Mouse (Mus musculus) midbrain, embryonic 16.5 days (tissue): ENCODE data around the gene Tmigd3. TPM values are rescaled to one million over a fixed set of nuclear protein-coding genes. Genes with fewer than 3 reads are reported as not detected.

Source experiments
- ATAC-seq: fragments of 200-750 bp; cut with Nextera tagmentation; 2 replicates; pipeline ENCODE4 v1.8.0; 2017; ENCODE audit warnings: moderate TSS enrichment
- H3K27ac ChIP-seq: fragments of 300-500 bp; sonication (generic); 2 replicates; pipeline ENCODE4 v1.5.1; 2014; ENCODE audit warnings: mild to moderate bottlenecking, low read length, mixed read lengths
- H3K27me3 ChIP-seq: fragments of 300-500 bp; sonication (generic); 2 replicates; pipeline ENCODE4 v1.6.1; 2014; ENCODE audit warnings: low read depth, low read length, mixed read lengths; ENCODE audit not compliant: control insufficient read depth, insufficient read depth
- H3K36me3 ChIP-seq: fragments of 300-500 bp; sonication (generic); 2 replicates; pipeline ENCODE4 v1.6.1; 2014; ENCODE audit warnings: mild to moderate bottlenecking, low read length, moderate library complexity, mixed read lengths; ENCODE audit not compliant: control insufficient read depth, insufficient read depth
- H3K4me1 ChIP-seq: fragments of 300-500 bp; sonication (generic); 2 replicates; pipeline ENCODE4 v1.6.1; 2014; ENCODE audit warnings: mild to moderate bottlenecking, low read length, mixed read lengths; ENCODE audit not compliant: control insufficient read depth, insufficient read depth
- H3K4me2 ChIP-seq: fragments of 300-500 bp; sonication (generic); 2 replicates; pipeline ENCODE4 v1.6.1; 2014; ENCODE audit warnings: mild to moderate bottlenecking, low read length, mixed read lengths
- H3K4me3 ChIP-seq: fragments of 300-500 bp; sonication (generic); 2 replicates; pipeline ENCODE4 v1.5.1; 2014; ENCODE audit warnings: low read depth, mild to moderate bottlenecking, low read length, moderate library complexity, mixed read lengths
- H3K9ac ChIP-seq: fragments of 300-500 bp; sonication (generic); 2 replicates; pipeline ENCODE4 v1.6.1; 2014; ENCODE audit warnings: low read depth, low read length, mixed read lengths
- H3K9me3 ChIP-seq: fragments of 300-500 bp; sonication (generic); replicated peaks from 2 replicates; pipeline ENCODE4 v1.6.1; 2014; ENCODE audit warnings: mild to moderate bottlenecking, low read length, mixed read lengths; ENCODE audit not compliant: control insufficient read depth, poor library complexity, severe bottlenecking
- WGBS: fragments of 180-500 bp; shearing (Covaris S2); extraction: QIAGEN DNeasy Blood & Tissue Kit; methylation state at CpG from one replicate; pipeline ENCODE4 v1.1.7; 2014; 5-methylcytosine and 5-hydroxymethylcytosine counted together
- polyA plus RNA-seq: library from polyadenylated mRNA; unstranded; fragments of >200 nt; fragmentation: Nextera tagmentation; extraction: Ambion mirVana; gene quantifications from 2 replicates; pipeline ENCODE4 v1.2.1, GENCODE M21; 2015

Tmigd3 gene
- polyA plus RNA-seq = not detected in 2 replicates

GRCm38 (mm10) chr3:105870558-105870957 lies at the start of gene Tmigd3, which contains the start of gene Adora3:
TSS of gene Tmigd3 (plus strand) at chr3:105870903.
TSS of gene Adora3 (plus strand) at chr3:105870858.
- 85% methylated on average over 3 of the region's 3 CpGs for WGBS
- ATAC-seq = no peak
- Histone ChIP-seq H3K27me3 (no peaks in the 10 kb centered on the region), H3K4me3 (no peak within 1 kb of the TSS), H3K4me1 (peaks cover 4% of the 10 kb centered on the region; the same call in 1 of the 2 replicates), H3K36me3 (no peaks in the 10 kb centered on the region), H3K9ac (no peak within 1 kb of the TSS), H3K4me2 (no peak within 1 kb of the TSS), H3K27ac (no peak within 1 kb of the TSS), H3K9me3 (no peaks in the 10 kb centered on the region)

GRCm38 (mm10) chr3:105821504-105821903 lies 49.2 kb upstream of the Tmigd3 start:
- WGBS = 94% methylated on average over 3 of the region's 3 CpGs
- ATAC-seq = no peak
- H3K4me2 ChIP-seq = no peak overlapping the region
- H3K9me3 ChIP-seq = no peaks in the 10 kb centered on the region
- H3K27me3 ChIP-seq = no peaks in the 10 kb centered on the region
- no peak overlapping the region for H3K4me3 ChIP-seq
- no peak overlapping the region for H3K9ac ChIP-seq
- no peaks in the 10 kb centered on the region for H3K4me1 ChIP-seq
- no peaks in the 10 kb centered on the region for H3K36me3 ChIP-seq
- no peak overlapping the region for H3K27ac ChIP-seq

- no peak overlapping the region for H3K4me3 ChIP-seq
- no peak overlapping the region for H3K4me2 ChIP-seq
- H3K27ac ChIP-seq = no peak overlapping the region
- H3K4me1 ChIP-seq = no peaks in the 10 kb centered on the region
- H3K27me3 ChIP-seq = no peaks in the 10 kb centered on the region
- no peaks in the 10 kb centered on the region for H3K36me3 ChIP-seq
- ATAC-seq = no peak
- H3K9me3 ChIP-seq = no peaks in the 10 kb centered on the region
- no peak overlapping the region for H3K9ac ChIP-seq
Observed at GRCm38 (mm10) chr3:105823609-105824008, 47.1 kb upstream of the Tmigd3 start.

GRCm38 (mm10) chr3:105824103-105824502 lies 46.6 kb upstream of the Tmigd3 start:
- 51% methylated on average over 5 of the region's 5 CpGs for WGBS
- no peaks in the 10 kb centered on the region for H3K4me1 ChIP-seq
- no peaks in the 10 kb centered on the region for H3K36me3 ChIP-seq
- H3K9me3 ChIP-seq = no peaks in the 10 kb centered on the region
- H3K4me2 ChIP-seq = no peak overlapping the region
- H3K27ac ChIP-seq = no peak overlapping the region
- H3K4me3 ChIP-seq = no peak overlapping the region
- no peak for ATAC-seq
- no peaks in the 10 kb centered on the region for H3K27me3 ChIP-seq
- H3K9ac ChIP-seq = no peak overlapping the region

GRCm38 (mm10) chr3:105824704-105825103 lies 46.0 kb upstream of the Tmigd3 start:
- no peak overlapping the region for H3K27ac ChIP-seq
- no peak overlapping the region for H3K9ac ChIP-seq
- H3K4me3 ChIP-seq = no peak overlapping the region
- no peaks in the 10 kb centered on the region for H3K4me1 ChIP-seq
- no peaks in the 10 kb centered on the region for H3K27me3 ChIP-seq
- 54% methylated on average over 2 of the region's 2 CpGs for whole genome bisulfite sequencing
- no peaks in the 10 kb centered on the region for H3K9me3 ChIP-seq
- no peak for ATAC-seq
- no peak overlapping the region for H3K4me2 ChIP-seq
- H3K36me3 ChIP-seq = no peaks in the 10 kb centered on the region

- no peak overlapping the region for H3K9ac ChIP-seq
- 65% methylated on average over 7 of the region's 7 CpGs for WGBS
- no peaks in the 10 kb centered on the region for H3K36me3 ChIP-seq
- H3K4me2 ChIP-seq = no peak overlapping the region
- H3K4me3 ChIP-seq = no peak overlapping the region
- no peak for ATAC-seq
- no peak overlapping the region for H3K27ac ChIP-seq
- H3K9me3 ChIP-seq = no peaks in the 10 kb centered on the region
- H3K27me3 ChIP-seq = no peaks in the 10 kb centered on the region
- H3K4me1 ChIP-seq = no peaks in the 10 kb centered on the region
Observed at GRCm38 (mm10) chr3:105825501-105826161, 45.1 kb upstream of the Tmigd3 start.

- no peak overlapping the region for H3K27ac ChIP-seq
- no peaks in the 10 kb centered on the region for H3K27me3 ChIP-seq
- H3K36me3 ChIP-seq = no peaks in the 10 kb centered on the region
- no peak overlapping the region for H3K4me3 ChIP-seq
- ATAC-seq = no peak
- no peaks in the 10 kb centered on the region for H3K9me3 ChIP-seq
- no peaks in the 10 kb centered on the region for H3K4me1 ChIP-seq
- WGBS = 97% methylated on average over 3 of the region's 3 CpGs
- no peak overlapping the region for H3K4me2 ChIP-seq
- no peak overlapping the region for H3K9ac ChIP-seq
Observed at GRCm38 (mm10) chr3:105831584-105831983, 39.1 kb upstream of the Tmigd3 start.

GRCm38 (mm10) chr3:105835875-105836274 lies 34.8 kb upstream of the Tmigd3 start:
- 54% methylated on average over 3 of the region's 3 CpGs for WGBS

GRCm38 (mm10) chr3:105836883-105837282 lies 33.8 kb upstream of the Tmigd3 start:
- H3K36me3 ChIP-seq = no peaks in the 10 kb centered on the region
- ATAC-seq = no peak
- no peak overlapping the region for H3K4me3 ChIP-seq
- H3K27ac ChIP-seq = no peak overlapping the region
- H3K4me2 ChIP-seq = no peak overlapping the region
- no peak overlapping the region for H3K9ac ChIP-seq
- H3K9me3 ChIP-seq = no peaks in the 10 kb centered on the region
- H3K27me3 ChIP-seq = no peaks in the 10 kb centered on the region
- WGBS = 86% methylated on average over 3 of the region's 3 CpGs
- no peaks in the 10 kb centered on the region for H3K4me1 ChIP-seq

More at GRCm38 (mm10) chr3:105835875-105836274, 34.8 kb upstream of the Tmigd3 start:
- H3K9ac ChIP-seq = no peak overlapping the region
- no peak overlapping the region for H3K4me3 ChIP-seq
- H3K36me3 ChIP-seq = no peaks in the 10 kb centered on the region
- ATAC-seq = no peak
- no peaks in the 10 kb centered on the region for H3K4me1 ChIP-seq
- no peaks in the 10 kb centered on the region for H3K9me3 ChIP-seq
- no peaks in the 10 kb centered on the region for H3K27me3 ChIP-seq
- no peak overlapping the region for H3K4me2 ChIP-seq
- H3K27ac ChIP-seq = no peak overlapping the region
